Mouse (Mus musculus) gastrocnemius, adult 18-20 months (tissue): ENCODE data around the gene Zfp719. TPM values are rescaled to one million over a fixed set of nuclear protein-coding genes. Genes with fewer than 3 reads are reported as not detected.

Source experiments
- DNase-seq: peaks from one replicate; pipeline ENCODE4 v3.0.0; 2021; ENCODE audit warnings: low spot score
- long read RNA-seq, 2 experiments: library from polyadenylated mRNA; stranded (forward); transcript quantifications; one replicate each; pipeline ENCODE4 v2.0.0; 2021
- total RNA-seq, 2 experiments: library from RNA; stranded (reverse); gene quantifications; 2 replicates each; pipeline ENCODE4 v1.2.3; 2021

Gene Zfp719
- total RNA-seq = 1 to 10 TPM; 3.4 to 3.9 TPM
- long read RNA-seq, experiment 1, full-length matches to known transcripts = 2 of 6 reads
- long read RNA-seq, experiment 1, partial matches to known transcripts = 1 of 6 reads
- long read RNA-seq, experiment 1, other reads (novel, unspliced or antisense) = 3 of 6 reads
- long read RNA-seq, experiment 2, full-length matches to known transcripts = 2 of 2 reads
- long read RNA-seq, experiment 2, partial matches to known transcripts = 0 of 2 reads
- long read RNA-seq, experiment 2, other reads (novel, unspliced or antisense) = 0 of 2 reads

DNA sequence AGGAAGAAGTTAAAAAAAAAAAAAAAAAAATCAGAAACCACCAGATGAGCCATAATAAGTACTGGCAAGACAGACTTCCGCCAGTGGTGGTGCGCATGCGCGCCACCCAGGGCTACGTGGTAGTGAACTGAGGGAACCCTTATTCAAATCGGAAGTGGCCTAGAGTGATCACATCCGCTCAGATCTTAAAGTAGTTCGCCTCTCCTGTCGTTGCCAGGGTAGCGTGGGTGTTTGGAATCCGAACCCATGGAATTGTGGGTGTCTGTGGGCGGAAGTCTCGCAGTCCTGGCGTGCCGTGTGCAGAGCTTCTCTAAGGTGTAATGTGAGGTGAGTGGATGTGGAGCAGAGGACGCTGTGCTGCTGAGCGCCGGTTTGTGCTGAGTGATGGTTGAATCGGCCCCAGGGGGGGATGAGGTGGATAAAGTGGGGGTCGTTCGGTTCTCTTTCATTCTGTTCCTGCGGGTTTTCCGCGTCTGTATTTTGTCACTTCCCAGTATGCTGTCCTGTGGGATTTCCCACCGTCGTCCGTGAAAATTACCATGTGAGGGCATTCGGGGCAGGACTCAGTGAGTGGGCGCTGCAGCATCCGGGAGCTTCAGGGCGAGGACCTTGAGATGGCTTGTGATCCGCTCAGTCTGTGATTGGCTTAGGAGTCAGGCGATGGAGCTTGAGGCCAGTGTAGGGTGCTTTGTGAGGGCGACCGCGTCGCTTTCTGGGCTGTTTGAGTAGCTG, at the start of gene Zfp719:
Gene Zfp719, plus strand, starts transcription at position 171 of the 732 bp plus-strand sequence.
- peak; percentile 90 for DNase-seq

DNA sequence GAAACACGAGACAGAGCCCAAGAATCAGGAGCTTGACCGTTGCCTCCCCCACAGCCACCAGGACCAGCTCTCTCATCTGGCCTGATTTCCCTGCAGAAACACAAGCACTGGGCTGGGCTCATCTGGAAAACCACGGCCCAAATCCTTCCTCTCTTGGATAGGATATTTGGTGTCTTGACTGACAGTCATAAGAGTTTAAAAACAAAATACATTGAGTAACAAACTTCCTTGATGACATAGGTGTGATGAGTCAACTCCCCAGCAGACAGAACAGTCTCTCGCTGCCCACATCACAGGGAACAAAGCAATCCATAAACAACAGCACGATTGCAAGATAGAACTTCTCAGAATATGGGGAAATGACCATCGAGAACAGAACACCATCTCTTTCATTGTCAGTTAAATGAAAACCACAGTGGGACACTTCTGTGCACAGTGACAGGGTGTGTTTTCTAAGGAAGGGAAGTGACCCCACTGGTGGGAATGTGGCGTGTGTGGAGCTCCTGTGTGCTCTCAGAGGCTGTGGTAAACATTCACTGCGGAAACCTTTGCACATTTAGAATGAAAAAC, 49.1 kb upstream of the Zfp719 start:
- no peak for DNase-seq

GRCm38 (mm10) chr7:43532936-43533505, 46.4 kb upstream of the Zfp719 start:
- no peak for DNase-seq

DNA sequence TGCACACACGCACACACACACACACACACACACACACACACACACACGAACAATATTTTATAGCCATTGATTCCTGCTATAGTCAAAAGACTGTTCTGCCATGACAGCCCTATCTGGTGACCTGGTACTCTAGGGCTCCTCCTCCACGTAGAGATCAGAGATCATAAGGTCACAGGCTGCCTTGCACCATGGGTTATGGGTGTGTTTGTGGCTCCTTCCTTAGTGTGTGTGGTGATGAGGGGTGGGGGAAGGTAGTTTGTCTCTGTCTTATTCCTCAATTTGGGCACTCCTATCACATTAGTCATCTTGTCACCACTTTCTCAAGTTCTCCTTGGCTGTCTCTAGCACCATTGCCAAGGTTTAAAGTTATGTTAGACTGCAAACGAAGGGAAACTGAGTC, 40.9 kb upstream of the Zfp719 start:
- no peak for DNase-seq

DNA sequence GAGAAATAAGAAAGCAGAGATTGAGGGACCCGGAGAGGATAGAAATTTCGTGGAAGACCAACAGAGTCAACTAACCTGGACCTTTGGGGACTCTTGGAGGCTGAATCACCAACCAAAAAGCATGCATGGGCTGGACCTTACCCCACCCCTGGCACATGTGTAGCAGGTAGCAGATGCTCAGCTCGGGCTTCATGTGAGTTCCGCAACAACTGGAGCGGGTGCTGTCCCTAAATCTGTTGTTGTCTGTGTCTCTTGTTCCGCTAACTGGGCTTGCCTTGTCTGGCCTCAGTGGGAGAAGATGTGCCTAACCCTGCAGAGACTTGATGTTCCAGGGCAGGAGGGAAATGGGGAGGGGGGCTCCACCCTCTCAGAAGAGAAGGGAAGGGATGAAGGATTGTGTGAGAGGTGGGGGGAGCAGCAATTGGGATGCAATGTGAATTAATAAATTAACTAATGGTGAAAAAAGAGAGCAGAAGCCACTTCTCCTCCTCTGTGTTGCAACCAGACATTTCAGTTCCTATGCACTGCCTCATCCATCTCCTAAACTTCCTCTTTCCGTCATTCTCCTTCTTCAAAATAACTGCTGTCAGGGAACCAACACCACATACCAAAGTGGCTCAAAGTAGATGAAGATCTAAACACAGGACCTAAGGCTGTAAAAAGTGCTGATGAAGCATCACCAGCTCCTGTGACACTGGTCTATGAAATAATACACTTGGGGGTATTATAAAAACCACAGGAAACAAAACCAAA, 35.0 kb upstream of the Zfp719 start, which contains the start of gene Cd33:
Gene Cd33, minus strand, starts transcription at position 204 of the 753 bp plus-strand sequence.
- DNase-seq = no peak

DNA sequence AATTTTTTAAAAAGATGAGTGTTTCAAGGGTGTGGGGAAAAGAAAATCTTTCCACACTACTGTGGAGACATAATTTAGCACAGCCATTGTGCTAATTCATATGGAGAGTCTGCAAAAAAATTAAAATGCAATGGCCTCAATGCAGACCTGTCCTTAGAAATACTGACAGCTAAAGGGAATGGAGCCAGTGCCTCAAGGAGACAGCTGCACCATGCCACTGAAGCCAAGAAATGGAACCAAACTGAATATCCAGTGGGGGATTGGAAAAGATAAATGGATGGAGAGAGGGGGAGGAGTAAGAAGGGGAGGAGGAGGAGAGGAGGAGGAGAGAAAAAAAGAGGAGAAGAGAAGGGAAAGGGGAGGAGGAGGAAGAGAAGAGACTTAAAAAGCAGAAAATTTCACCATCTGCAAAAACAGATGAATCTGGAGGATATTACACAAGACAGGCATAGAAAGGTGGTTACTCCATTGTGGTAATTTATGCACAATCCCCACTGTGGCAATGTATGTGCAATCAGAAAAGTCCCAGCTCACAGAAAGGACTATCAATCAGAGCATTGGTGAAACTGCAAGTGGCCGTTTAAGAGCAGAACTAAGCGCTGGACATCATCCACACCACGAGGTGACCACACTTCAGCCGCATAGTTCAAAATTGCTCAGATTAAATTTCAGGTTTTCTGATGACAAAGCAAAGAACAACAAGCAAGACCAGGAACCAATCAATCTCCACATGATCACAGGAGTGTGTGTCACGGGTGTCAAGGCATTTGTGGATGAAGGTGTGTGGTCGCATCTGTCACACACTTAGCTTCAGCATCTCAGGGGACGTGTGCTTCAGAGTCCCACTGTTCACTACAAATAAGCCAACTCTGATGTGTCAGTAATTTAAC, 33.5 kb upstream of the Zfp719 start:
- DNase-seq = no peak

DNA sequence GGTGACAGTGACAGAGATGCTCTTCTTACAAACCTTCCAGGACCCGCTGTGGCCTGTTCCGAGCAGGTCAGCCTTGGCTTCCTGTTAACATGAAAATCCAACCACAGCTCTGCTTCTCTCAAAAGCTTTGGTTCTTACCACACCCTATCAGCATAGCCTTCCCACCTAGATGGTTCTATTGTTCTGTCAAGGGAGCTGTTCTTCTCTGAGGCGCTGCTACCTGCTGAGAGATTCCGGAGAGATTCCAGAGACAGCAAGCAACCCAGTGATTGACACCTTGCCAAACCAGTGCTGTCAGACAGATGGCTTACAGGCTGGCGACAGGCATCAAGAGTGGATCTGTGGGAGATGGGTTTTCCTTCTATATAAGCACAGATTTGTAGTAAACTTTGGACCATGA, 31.7 kb upstream of the Zfp719 start:
- DNase-seq = no peak

DNA sequence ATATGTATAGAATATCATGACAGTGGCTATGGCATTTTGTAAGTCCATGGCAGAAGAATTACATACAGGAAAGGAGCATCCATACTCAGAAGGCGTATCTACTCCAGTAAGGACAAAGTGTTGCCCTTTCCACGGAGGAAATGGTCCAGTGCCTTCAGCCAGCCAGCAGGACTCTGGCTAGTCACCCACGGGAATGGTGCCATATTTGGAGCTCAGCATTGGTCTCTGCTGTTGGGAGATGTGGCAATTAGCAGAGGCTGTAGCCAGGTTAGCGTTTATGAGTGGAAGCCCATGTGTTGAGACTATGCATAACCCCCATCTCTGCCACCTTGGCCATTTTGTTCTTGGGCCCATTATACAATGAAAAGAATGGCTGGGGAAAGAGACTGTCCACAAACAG, 31.2 kb upstream of the Zfp719 start:
- no peak for DNase-seq

DNA sequence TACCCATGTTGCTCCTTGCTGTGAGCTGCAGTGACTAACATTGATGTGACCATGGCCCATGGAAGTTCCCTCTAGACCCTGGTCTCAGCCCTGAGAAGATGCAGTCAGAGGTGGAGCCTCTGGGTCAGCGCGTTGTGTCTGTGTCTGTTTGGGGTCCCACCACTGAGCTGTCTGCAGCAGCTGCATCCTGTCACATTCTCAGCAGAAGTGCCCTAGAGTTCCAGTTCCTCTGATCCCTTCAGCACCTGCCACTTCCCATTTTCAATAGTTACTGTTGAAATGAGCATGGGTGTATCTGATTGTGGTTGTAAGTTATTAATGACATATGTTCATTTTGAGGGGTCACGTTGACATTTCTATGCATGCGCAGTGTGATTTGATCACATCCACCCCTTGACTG, 26.3 kb upstream of the Zfp719 start:
- DNase-seq = peak; percentile 6

DNA sequence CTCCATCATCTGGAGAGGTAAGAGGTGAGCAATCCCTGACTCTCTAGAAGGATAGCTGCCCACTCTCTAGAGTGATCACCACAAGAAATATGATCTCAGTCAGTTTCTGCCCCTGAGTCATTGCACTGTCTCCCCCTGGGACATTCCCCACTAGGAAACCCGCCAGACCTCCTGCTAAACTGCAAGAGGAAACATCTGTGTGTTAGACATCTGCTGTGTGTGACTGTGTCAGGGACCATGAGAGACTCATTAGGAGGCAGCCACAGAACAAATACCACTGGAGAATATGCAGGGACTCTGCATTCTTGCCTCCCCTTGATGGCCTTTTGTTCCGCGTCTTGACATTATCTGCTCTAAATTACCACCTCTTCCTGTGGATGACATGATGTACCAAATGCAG, 24.9 kb upstream of the Zfp719 start:
- DNase-seq = peak; percentile 51

DNA sequence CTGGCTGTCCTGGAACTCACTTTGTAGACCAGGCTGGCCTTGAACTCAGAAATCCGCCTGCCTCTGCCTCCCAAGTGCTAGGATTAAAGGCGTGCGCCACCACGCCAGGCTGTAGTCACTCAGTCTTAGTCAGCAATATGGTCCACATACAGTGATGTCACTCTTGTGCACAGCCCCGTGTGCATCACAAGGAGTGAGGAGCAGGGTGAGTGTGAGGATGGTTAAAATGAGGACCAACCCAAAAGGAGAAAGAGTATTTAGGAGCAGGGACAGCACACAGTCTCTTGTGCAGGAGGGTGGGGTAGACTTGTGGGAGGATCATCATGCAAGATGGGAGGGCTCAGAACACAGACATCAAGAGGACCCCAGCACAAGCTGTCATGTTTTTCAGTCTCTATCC, 24.1 kb upstream of the Zfp719 start:
- DNase-seq = no peak

DNA sequence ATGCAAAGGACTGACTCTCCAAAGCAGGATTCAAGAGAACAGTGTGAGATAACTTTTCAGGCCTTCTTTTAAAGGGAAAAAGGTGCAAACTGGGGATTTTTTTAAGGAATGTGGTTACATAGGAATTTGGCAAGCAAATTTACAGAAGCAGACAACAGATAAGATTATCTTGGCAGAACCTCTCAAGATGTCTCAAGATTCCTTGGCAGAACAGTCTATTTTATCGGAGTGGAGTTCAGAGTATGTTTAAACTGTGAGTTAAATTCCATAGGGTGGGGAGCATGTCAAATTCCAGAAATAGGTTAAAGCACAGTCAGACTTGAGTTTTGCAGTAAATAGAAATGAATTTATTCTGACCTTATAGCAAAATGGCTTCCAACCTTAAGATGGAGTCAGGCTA, 22.5 kb upstream of the Zfp719 start:
- no peak for DNase-seq

DNA sequence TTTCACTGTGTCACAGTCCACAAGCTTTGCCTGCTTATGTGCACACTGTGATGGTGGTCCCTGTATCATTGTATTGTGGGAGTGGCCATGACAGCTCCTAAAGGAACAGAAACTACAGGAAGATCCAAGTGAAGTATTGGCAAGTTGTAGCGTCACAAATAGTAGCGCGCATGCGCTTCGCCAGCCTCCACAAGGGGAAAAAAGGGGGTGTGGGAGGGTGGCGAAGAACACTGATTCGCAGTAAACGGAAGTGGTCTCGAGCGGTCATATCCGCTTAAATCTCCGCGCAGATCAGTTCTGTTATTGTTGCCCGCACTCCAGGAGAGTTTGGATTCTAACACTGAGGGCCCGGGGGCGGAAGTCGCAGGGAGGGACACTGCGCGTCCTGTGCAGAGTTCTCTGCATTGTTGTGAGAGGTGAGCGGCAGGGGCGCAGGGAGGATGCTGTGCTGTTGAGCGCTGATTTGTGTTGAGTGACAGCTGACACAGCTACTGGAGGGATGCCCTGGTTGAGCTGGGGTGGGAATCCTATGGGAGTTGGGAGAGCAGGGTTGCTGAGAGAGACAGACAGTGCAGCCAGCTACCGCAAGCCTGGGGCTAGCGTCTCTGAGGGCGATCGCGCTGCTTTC, 17.3 kb upstream of the Zfp719 start, which contains the start of gene Zfp658:
Gene Zfp658, plus strand, starts transcription at position 251 of the 628 bp plus-strand sequence.
- peak; percentile 72 for DNase-seq

- no peak for DNase-seq
These were observed 16.7 kb upstream of the Zfp719 start for GRCm38 (mm10) chr7:43562651-43563070.

DNA sequence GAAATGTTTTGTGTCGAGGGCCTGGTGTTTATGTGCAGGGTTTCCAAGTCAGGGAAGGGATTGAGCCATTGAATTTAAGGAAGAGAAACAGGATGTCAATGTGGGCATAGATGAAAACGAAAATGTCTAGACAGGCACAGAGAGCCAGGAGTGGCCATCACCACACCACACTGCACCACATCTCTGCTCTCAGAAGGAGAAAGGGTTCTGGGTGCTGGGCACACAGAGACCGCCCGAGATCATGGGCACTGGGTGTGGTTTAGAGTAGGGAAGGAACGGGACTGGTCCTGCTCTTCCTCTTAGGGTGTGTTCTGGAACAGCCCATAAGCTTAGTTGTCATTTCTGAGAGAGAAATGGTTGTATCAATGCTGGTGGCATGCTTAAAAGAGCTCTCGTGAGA, 16.1 kb upstream of the Zfp719 start:
- DNase-seq = no peak

DNA sequence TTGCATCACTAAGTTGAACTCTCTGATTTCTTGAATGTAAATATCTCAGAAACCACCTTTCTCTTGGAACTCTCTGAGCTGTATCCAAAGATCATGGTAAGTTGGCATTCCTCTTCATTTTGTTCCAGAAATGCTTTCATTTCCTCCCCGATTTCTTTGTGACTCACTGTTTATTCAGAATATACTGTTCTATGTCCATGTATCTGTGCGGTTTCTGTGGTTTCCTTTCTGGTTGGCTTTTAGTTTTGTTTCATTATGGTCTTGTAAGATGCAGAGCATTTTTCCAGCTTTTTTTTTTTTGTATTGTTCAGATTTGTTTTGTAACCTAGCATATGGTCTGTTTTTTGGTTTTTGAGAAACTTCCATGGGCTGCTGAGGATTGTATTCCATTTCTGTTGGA, 8.2 kb upstream of the Zfp719 start:
- no peak for DNase-seq

DNA sequence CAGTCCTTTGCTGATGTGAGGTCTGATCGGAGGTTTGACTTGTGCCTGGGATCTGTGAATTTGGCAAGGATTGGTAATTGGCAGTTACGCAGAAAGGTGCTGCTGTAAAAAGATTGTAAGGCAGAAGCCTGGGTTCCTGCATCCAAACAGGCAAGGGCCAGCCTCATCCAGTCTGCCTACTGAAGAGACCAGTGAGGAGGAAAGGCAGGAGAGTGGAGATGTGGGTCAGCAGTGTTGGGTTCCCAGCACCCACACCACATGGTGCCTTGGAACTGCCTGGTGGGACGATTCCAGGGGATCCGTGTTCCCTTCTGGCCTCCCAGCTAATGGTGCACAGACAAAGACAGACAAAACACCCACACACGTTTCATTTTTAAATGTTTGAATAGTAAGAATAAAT, 1.1 kb downstream of the Zfp719 start:
- no peak for DNase-seq

GRCm38 (mm10) chr7:43584790-43585189, 5.4 kb downstream of the Zfp719 start:
- no peak for DNase-seq

DNA sequence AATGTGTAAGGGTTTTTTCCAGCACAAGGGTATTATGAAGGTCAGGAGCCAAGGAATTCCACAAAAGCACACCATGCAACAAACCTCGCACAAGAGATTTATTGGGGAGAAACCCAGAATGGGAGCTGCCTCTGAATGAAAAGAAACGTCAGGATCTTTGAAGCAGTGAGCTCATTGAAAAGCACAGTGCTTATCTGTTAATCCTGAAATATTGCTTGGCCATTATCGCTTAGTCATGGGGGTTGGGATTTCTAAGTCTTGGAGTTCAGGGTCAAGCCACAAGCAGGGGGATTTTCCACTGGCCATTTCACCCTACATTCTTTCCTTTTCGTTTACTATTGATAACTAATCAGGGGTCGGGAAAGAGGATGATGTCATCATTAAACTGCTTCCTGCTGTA, 22.5 kb downstream of the Zfp719 start:
- no peak for DNase-seq
